Mouse (Mus musculus): ENCODE results near the gene Spg21.

Gene Spg21

DNA sequence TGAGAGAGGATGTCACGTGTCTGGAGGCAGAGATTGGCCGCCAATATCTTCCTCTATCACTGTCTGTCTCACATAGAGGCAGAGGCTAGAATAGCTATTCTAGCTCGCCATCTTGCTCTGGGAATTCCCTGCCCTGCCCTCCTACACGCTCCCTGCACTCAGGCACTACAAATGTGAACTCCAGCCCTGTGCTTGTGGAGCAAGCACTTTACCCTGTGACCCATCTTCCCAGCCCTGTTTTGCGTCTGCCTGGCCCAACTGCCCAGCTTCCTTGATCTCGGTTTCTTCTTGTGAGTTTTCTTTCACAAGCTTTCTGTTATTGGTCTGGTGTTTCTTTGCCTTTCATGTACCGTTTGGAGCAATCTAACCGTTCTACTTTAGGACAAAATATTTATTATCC is 18.4 kb downstream of the Spg21 start:
- no peak for DNase-seq (ENCODE audit: low spot score)

DNA sequence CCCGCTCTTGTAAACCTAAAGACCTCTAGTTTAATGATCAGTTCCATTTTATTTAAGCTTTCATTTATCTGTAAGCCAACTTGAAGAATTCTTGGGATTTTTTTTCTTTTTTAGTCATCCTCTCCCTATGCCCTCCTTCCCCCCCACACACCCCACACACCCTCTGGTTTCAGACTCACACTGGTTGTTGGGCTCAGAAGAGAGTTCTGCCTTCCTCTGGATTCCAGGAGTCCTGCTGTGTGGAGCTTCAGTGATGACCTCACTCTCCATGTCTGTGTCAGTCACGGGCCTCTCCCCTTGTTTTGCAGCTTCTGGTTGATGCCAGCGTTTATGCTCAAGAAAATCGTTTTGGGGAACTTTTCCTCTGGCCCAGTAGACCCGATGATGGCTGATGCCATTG is 19.3 kb downstream of the Spg21 start:
- no peak for DNase-seq (ENCODE audit: low spot score)

DNA sequence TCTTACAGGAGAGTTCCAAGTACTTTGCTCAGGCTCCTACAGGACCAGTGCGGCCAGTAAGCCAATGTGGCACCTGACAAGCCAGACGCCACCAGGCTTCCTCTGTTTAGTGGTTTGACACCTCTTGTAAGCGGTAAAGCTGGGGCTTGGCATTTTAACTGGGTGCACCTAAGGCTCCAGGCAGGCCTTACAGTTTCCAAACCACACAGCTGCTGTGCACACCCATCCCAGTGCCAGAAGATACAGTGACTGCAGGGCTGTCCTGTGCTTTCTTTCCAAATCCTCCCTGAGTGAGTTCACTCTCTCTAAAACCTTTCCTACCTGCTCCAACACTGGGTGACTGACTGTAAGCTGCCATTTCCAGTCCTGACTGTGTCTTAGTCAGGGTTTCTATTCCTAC is 30.7 kb downstream of the Spg21 start:
- no peak for DNase-seq (ENCODE audit: low spot score)

DNA sequence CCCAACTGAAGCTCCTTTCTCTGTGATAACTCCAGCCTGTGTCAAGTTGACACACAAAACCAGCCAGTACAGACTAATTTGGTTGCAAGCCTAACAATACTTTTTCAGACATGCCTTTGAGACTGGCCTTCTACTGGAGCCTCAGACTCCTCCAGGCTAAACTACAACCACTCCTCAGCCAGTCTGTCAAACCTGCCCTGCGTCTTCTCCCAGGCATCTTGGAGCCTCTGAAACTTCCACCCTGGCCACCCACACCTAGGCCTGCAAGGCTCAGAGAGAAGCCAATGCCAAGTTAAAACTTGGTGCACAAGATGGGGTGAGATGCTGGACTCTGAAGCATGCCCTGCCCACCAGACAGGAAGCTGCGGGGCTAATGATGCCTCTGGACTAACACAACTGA is 31.6 kb downstream of the Spg21 start:
- no peak for DNase-seq (ENCODE audit: low spot score)

DNA sequence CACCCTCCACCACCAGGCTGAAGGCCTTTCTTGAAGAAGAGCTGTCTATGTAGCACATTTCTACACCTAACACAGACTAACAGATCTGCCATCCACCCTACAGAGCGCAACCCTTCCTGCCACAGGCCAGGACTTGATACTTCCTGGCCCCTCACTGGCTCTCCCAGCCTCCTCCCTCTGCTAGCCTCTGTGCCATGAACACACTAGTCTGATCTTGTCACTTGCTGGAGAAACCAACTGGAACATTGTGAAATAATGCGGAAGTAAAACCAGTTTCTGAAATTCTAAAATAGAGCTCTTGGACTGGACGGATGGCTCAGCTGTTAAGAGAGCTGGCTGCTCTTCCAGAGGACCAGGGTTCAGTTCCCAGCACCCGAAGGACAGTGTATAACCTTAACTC is 32.1 kb downstream of the Spg21 start:
- DNase-seq (ENCODE audit: low spot score): no peak

DNA sequence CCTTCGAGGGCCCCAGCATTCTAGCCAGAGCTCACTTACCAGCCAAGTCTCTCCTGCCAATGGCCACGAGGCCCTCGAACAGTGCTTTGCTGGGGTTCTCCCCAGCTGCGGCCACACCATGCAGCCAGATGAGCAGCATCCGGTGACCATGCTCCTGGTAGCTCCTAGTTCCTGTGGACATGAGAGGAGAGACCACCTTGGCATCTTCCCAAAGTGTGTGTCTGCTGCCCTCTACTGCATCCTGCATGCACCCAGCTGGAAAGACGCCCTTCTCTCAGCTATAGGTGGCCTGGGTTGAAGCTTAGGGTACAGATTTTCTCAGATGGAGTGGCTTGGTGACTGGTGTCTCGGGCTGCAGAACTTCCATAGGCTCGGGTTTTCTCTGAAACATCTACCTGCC is 41.4 kb downstream of the Spg21 start:
- no peak for DNase-seq (ENCODE audit: low spot score)

DNA sequence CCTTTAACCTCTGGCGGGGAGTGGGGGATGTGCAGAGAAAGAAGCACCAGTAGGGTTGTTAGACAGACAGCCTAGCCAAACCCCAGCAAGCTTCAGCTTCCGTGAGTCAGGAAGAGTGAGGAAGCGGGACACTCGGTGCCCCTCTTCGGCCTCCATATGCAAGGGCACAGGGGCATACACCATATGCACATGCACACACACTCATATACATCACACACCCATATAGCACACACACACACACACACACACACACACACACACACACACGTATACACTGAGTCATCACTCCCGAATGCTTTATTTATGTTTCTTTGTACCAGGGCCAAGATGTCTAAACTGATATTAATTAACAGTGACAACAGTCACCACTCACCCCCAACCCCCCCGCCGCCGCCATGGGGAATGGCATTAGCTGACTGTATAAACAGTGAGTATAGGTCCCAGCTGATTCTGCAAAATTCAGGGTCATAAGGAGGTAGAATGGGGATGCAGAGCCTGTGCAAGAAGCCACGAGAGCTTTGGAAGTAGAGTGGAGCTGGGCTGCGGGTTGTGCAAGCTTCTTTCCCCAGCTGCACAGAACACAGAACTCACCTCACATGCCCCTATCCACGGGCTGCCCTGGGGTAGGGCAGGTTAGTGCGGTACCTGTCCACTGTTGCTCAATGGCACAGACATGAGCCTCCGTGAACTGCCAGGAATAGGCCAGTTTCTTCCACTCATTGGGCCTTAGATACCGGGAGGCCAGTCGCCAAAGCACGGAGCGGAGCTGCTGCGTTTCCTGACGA is 42.2 kb downstream of the Spg21 start:
- no peak for DNase-seq (ENCODE audit: low spot score)

DNA sequence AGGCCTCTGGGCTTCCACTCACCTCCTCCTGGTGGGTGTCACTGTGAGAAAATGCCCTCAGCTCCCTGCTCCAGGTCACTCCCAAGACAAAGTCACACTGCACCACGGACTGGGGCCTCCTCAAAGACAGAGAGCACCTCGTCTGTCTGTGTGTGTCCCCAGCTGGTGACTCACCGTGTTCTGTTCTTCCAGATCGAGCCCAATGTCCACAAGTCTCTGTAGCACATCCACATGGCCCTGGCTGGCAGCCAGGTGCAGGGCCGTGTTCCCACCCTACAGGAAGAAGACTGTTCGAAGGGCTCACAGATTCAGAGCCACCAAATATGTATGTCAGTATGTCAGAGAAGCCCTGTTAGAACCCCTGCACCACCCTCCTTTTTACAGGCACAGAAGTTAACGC is 47.7 kb downstream of the Spg21 start:
- DNase-seq (ENCODE audit: low spot score): no peak

DNA sequence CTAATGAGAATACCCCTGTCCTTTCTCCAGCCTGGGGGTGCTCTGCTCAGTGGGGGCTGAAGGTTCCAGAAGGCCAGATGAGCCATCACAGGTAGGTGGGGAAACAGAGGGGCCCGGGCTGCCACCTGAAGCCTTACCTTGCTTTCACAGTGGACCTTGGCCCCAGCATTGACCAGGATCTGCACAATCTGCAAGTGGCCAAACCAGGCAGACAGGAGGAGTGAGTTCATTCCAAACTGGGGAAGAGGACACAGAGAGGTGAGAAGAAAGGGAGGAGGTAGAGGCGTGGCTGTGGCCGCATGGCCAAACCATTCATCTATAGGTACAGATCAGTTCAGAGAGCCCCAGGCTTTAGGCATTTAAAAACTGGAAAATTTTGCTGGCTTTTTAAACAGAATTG is 51.8 kb downstream of the Spg21 start:
- DNase-seq (ENCODE audit: low spot score): no peak

DNA sequence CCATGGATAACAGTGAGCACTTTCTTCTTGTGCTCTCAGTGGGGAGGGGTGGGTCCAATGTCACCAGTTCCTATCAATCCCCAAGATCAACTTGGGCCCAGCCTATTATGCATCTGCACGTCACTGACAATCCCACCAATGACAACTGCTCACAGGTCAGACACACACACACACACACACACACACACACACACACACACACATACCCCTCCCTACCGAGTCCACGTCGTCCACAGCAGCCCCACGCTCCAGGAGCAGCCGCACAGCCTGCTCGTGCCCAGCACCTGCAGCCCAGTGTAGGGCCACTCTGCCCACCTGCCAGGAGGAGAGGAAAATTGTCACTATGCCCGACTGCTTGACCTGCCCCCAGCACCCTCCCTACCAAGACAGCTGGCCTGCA is 53.7 kb downstream of the Spg21 start:
- no peak for DNase-seq (ENCODE audit: low spot score)

DNA sequence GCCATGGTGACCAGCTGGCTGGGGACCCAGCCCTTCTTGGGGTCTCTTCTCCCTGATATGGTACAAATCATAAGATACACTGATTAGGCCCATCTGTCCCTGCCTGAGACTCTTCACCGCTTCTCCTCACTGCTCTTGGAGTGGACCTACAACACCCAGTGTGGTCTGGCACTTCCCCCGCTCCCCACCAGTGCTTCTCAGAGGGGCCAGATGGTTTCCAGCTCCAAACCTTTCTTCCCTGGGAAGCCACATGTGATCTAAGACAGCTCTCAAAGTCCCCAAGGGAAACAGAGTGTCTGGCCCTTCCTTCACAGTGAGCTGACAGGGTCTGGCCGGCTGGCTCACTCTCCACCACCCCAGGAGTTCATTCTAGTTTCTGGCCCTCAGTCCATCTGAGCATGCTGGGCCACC is 54.1 kb downstream of the Spg21 start:
- DNase-seq (ENCODE audit: low spot score): no peak

DNA sequence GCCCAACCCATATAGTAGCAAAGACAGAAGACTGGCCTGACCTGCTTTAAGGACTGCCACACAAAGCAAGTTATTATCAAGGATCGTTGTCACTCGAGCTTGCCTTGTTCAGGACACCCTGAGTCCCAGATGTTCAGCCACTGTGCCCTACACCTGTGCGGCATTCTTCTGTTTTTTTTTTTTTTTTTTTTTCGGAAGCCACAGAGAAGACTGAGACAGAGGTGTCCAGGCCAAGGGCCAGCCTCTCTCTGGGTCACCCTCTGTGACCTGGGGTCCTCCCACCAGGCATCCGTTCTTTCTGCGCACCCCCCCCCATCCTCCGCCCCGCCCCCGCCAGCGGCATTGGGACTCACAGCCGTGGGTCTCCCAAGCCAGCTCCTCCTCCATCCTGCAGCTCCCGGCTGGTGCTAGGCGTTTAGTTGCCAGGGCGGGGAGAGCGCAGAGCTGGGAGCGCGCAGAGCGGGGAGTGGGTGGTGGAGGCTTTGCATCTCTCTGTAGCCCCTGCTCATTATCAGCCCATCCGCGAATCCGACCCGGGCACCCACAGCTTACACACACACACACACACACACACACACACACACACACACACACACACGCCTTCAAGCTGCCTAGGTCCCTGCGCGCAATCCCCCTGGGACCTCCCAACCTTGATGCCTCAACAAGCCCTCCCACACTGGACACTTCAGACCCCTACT is 59.2 kb downstream of the Spg21 start, which contains the start of gene Ankdd1a:
Gene Ankdd1a (minus strand): TSS at position 387 of the 698 bp plus-strand sequence.
- peak; percentile 50 for DNase-seq (ENCODE audit: low spot score)

DNA sequence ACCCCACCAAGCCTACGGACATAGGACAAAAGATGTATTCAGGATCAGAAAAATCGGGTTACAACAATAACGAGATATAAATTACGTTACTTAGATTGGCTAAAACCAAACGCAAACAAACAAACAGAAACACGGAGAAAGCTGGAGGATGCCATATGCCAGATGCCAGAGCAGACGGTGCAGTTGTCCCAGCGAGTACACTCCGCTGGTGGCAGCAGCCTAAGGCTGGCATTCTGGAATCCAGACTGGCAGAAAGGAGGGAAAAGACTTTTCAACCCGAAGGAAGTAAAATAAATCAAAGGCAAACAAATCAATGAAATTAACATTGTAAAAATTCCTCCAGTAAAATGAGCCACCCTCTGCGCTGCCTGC is 59.7 kb downstream of the Spg21 start:
- DNase-seq (ENCODE audit: low spot score): no peak

DNA sequence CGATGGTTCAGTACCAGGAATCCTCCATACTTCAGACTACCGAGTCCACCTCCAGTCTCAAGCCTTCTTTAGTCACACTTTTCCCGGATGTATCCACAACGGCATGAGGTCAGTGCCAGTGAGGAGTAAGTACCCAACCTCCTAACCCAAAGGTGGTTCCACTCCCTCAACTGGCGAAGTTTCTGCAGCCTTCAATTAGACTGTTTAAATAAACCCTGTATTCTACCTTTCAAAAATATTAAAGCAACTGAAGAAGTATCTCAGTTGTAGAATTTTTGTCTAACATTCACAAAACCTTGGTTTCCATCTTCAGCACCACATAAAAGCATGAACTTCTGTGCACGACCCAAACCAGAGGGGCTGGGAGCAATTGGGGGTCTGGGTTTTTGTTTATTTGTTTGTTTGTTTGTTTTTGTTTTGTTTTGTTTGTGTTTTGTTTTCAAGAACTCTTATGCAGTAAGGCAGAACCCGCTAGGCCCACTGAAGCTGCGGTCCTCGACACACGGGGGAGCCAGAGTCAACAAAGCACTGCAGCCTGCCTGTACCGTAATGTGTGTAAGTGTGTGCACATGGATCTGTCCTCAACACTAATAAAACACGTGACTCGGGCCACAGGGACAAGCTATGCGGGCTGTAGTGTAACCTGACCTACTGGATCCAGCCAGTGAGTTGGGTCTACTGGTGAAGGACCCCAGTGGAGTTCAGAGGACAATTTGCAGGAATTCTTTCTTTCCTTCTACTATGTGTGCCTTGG is 63.0 kb downstream of the Spg21 start:
- peak; percentile 72 for DNase-seq (ENCODE audit: low spot score)

DNA sequence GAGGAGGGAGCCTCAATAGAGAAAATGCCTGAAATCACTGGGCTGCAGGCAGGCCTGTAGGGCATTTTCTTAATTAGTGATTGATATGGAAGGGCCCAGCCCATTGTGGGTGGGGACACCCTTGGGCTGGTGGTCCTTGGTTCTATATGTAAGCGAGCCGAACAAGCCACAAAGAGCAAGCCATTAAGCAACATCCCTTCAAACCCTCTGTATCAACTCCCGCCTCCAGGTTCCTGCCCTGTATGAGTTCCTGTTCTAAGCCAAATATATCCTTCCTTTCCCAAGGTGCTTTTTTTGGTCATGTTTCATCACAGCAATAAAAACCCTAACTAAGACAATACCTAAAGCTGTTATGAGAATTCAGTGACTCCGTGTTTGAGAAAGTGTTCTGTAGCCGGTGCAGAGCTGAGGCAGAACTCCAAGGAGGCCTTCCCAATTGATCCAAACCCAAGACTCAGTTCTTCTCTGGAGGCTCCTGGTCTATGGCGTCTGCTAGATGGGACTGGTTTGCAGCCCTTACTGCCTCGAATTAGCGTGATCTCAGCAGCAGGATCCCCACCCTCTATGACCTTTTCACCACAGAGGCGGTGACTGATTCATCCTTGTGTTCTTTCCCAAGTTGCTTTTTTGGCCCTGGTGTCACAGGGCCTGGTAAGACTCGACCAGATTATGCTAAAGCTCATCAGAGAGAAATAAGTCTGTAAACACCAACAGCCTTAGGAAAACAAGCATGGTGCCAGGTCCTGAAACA is 64.9 kb downstream of the Spg21 start:
- no peak for DNase-seq (ENCODE audit: low spot score)

DNA sequence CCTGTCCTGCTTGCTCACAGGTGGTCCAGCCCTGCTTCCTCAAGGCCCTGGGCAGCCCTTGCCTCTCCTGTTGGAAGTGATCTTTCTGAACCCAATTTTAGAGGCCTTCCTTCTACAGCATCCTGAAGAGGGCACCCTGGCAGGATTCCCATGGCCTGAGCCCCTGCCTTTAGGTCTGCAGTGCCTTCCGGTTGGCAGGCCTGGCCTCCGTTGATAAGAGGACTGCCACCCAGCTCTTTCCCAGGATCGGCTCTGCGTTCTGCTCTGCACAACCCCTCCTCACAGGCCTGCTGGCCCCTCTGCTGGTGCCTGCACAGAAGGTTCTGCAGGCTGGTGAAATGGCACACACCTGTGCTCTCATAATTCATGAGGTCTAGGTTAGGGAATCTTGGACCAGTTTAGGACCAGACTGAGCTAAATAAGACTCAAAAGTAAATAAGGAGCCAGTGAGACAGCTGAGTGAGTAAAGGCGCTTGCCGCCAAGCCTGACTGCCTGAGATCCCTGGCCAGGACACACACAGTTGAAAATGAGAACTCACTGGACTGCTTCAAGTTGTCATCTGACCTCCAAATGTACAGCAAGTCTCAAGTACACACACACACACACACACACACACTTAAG is 67.8 kb downstream of the Spg21 start:
- DNase-seq (ENCODE audit: low spot score): no peak

DNA sequence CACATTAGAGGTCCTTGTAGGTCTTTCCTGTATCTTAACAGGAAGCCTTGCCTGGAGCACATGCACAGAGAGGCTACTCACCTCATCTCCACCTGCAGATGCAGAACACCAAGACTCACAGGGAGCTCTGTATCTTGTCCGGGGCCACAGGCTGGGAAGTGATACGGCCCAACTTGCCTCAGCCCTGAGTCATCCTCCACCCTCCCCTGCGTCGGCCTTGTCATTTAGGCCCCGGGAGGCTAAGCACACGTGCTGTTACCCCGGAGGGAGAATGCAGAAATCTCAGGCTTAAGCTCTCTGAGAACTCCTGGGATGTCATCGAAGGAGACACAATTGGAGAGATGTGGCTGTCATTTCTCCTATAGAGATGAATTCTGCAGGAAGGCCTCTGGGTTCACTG is 68.9 kb downstream of the Spg21 start:
- DNase-seq (ENCODE audit: low spot score): no peak

DNA sequence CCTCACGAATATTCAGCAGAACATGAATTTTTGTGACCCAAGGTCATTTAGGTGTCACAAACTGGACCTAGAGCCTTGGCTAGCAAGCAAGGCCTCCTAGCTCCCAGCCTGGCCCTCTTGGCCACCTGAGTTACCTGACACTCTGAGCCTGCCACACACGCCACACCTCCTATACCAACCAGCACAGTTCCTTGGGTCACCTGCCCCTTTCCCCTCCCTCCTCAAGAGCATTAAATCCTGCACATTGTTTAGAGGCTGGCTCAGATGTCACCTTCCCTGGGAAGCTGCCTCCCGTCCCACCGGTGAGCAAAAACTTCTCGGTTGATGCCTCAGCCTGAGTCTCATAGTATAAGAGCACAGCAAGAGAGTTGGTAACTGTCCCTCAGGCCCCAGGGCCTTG is 70.5 kb downstream of the Spg21 start:
- no peak for DNase-seq (ENCODE audit: low spot score)

DNA sequence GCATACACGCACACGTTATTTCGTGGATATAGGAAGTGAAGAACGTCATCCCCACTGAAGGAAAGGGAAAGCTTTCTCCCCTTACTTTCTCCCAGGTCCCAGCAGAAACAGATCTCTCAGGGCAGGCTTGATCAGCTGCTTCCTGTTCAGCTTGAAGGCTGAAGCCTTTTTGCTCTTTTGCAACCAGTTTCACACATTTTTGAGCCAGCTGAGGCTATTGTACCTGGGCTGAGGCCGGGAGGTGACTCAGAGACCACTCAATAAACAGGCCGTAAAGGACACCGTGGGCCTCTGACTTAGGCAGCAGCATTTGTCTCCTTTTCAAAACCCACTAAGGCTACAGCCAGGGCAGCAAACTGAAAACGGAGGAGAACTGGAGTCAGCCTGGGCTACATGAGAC is 72.2 kb downstream of the Spg21 start:
- DNase-seq (ENCODE audit: low spot score): no peak

DNA sequence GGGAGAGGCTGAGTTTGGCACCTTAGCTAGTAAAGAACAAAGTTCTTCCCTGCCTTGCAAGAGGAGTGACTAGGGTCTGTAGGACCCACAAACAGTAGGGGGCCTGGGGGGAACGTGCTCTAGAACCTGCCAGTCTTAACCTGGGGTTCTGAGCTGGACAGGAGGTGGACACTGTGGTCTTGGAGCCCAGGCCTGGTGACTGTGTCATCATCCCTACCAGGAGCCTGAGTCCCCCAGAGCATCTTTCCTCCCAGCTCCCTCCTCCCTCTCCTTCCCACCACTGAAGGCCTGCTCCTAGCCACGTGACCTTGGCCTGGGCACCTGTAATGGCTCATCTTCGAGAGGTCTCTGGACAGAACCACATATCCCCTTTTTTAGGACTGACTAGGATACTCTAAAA is 73.4 kb downstream of the Spg21 start:
- no peak for DNase-seq (ENCODE audit: low spot score)

DNA sequence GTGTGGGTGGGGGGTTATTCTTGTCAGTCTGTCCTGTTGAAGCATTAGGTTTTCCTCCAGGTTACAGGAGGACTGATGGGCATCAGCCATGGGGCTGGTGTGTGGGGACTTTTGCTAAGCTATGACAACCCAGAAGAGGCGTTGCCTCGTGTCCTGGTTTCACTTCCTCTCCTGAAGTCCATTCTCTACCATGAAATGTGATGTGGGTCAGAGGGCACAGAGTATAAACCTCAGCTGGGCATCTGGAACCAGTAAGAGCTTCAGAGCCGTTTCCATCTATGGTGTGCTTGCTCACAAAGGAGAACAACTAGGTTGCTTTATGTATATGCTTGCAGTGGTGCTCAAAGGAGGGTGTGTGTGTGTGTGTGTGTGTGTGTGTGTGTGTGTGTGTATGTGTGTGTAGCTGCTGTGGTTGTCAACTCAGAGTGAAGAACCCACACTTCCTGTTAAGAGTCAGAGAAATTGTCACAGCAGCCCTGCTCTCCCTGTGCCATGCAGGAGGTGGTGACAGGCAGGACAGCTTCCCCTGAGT is 74.5 kb downstream of the Spg21 start:
- no peak for DNase-seq (ENCODE audit: low spot score)
